Mouse (Mus musculus) C2C12 (cell line): ENCODE results near the gene Enho. TPM values are rescaled to one million over a fixed set of nuclear protein-coding genes. Genes with fewer than 3 reads are reported as not detected.

Experiments
- H3K27me3 ChIP-seq: one replicate; pipeline ENCODE4 v1.6.1; 2011; ENCODE audit not compliant: control insufficient read depth, insufficient read depth, insufficient read length
- H3K36me3 ChIP-seq: one replicate; pipeline ENCODE4 v1.6.1; 2011; ENCODE audit not compliant: control insufficient read depth, insufficient read depth
- H3K4me3 ChIP-seq: one replicate; pipeline ENCODE4 v1.5.1; 2011; ENCODE audit warnings: mild to moderate bottlenecking, control low read depth; ENCODE audit not compliant: poor library complexity, insufficient read depth, severe bottlenecking
- H3K79me2 ChIP-seq: one replicate; pipeline ENCODE4 v1.6.1; 2011; ENCODE audit not compliant: control insufficient read depth, insufficient read depth
- H3K79me3 ChIP-seq: one replicate; pipeline ENCODE4 v1.6.1; 2011; ENCODE audit warnings: low read depth, control low read depth
- H3ac ChIP-seq: one replicate; pipeline ENCODE3; 2011; ENCODE audit warnings: low read depth; ENCODE audit not compliant: control insufficient read depth, insufficient read length
- CEBPB ChIP-seq: IDR thresholded peaks from one replicate; pipeline ENCODE4 v1.6.1; 2011; ENCODE audit warnings: low read depth, mild to moderate bottlenecking, control low read depth, moderate library complexity
- CTCF ChIP-seq: IDR thresholded peaks from one replicate; pipeline ENCODE4 v1.5.1; 2011; ENCODE audit not compliant: control insufficient read depth, insufficient read depth, insufficient read length
- FOSL1 ChIP-seq: IDR thresholded peaks from one replicate; pipeline ENCODE4 v1.8.0; 2011; ENCODE audit warnings: mild to moderate bottlenecking, low read length; ENCODE audit not compliant: poor library complexity, insufficient read depth, severe bottlenecking
- MAX ChIP-seq: IDR thresholded peaks from one replicate; pipeline ENCODE4 v1.6.1; 2011; ENCODE audit warnings: mild to moderate bottlenecking, control low read depth
- MYOD1 ChIP-seq: IDR thresholded peaks from one replicate; pipeline ENCODE4 v1.6.1; 2011; ENCODE audit warnings: low read depth; ENCODE audit not compliant: control insufficient read depth, insufficient read length
- MYOG ChIP-seq: IDR thresholded peaks from one replicate; pipeline ENCODE4 v1.6.1; 2011; ENCODE audit not compliant: control insufficient read depth, insufficient read length; ENCODE audit errors: extremely low read depth
- USF1 ChIP-seq: IDR thresholded peaks from one replicate; pipeline ENCODE4 v1.6.1; 2011; ENCODE audit warnings: low read depth, mild to moderate bottlenecking, control low read depth, moderate library complexity
- polyA plus RNA-seq: library from polyadenylated mRNA; unstranded; fragments of >200 nt; fragmentation: generic; extraction: Trizol; gene quantifications from one replicate; pipeline ENCODE4 v1.2.1, GENCODE M21; 2012; ENCODE audit warnings: missing spikeins

The Enho gene
- polyA plus RNA-seq, 1 experiment: 1.2 TPM

GRCm38 (mm10) chr4:41681947-41682346, 41.8 kb upstream of the Enho start:
- TF ChIP-seq FOSL1: no peak
- no peak for TF ChIP-seq USF1
- Histone ChIP-seq H3K27me3 (peaks cover 47% of the 10 kb centered on the region), H3K4me3 (no peak overlapping the region), H3ac (no peak overlapping the region), H3K36me3 (no peaks in the 10 kb centered on the region), H3K79me3 (no peaks in the 10 kb centered on the region), H3K79me2 (no peaks in the 10 kb centered on the region)

- Histone ChIP-seq H3K79me3 (no peaks in the 10 kb centered on the region), H3K27me3 (peaks cover 52% of the 10 kb centered on the region), H3ac (no peak overlapping the region), H3K4me3 (no peak overlapping the region), H3K36me3 (no peaks in the 10 kb centered on the region), H3K79me2 (no peaks in the 10 kb centered on the region)
- no peak for TF ChIP-seq MAX
- no peak for TF ChIP-seq MYOG
- no peak for TF ChIP-seq CEBPB
- no peak for TF ChIP-seq USF1
- no peak for TF ChIP-seq FOSL1
- no peak for TF ChIP-seq MYOD1
- no peak for TF ChIP-seq CTCF
Observed at GRCm38 (mm10) chr4:41681176-41681575, 41.1 kb upstream of the Enho start.

DNA sequence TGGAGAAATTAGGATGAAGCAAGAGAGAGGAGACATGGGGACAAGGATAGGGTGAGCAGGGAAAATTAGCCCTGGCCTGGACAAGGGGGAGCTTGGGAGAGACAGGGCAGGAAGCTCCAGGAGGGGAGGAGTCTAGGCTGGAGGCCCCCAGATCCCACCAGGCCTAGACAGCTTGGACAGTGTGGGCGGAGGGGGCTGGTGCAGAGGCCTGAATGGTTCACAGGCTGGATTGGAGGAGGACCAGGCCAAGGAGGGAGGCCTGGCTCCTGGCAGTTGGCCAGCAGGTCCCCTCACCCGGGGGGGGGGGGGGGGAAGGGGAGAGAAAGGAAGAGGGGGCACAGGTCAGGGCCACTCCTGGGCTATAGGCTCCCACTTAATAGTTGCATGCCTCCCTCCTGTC, 39.2 kb upstream of the Enho start:
- Histone ChIP-seq H3K4me3 (no peak overlapping the region), H3K79me3 (no peaks in the 10 kb centered on the region), H3K27me3 (peaks cover 63% of the 10 kb centered on the region), H3K79me2 (no peaks in the 10 kb centered on the region), H3ac (no peak overlapping the region), H3K36me3 (no peaks in the 10 kb centered on the region)
- no peak for TF ChIP-seq CTCF
- no peak for TF ChIP-seq MYOD1
- no peak for TF ChIP-seq MAX
- TF ChIP-seq CEBPB: no peak
- TF ChIP-seq USF1: no peak
- TF ChIP-seq MYOG: no peak
- TF ChIP-seq FOSL1: no peak

DNA sequence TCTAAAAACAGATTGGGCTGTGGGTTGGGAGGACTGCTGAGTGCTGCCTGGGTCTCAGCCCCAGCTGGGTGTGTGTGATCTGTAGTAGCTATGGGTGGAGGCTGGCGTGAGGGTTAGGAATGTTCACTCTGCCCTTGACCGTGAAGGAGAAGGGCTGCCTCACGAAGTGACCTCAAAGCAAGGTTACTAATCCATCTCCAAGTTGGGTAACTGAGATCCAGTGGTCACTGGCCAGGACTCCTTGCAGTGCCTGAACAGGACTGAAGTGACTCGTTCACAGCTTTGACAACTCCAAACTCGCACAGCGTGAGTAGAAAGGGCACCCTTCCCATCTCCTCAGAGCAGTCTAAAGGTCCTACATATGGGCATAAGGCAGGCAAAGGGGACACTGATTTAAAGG, 38.7 kb upstream of the Enho start:
- no peak overlapping the region for H3ac ChIP-seq
- H3K27me3 ChIP-seq: peaks cover 67% of the 10 kb centered on the region

GRCm38 (mm10) chr4:41677006-41677629, 37.0 kb upstream of the Enho start:
- no peak overlapping the region for H3K4me3 ChIP-seq
- no peaks in the 10 kb centered on the region for H3K79me2 ChIP-seq
- H3K79me3 ChIP-seq: no peaks in the 10 kb centered on the region
- no peaks in the 10 kb centered on the region for H3K36me3 ChIP-seq
- peaks cover 67% of the 10 kb centered on the region for H3K27me3 ChIP-seq
- no peak for TF ChIP-seq FOSL1
- no peak for TF ChIP-seq MYOG
- TF ChIP-seq MAX: no peak
- TF ChIP-seq CTCF: no peak
- no peak for TF ChIP-seq MYOD1
- TF ChIP-seq USF1: no peak
- H3ac ChIP-seq: no peak overlapping the region

More for the DNA sequence above, 38.7 kb upstream of the Enho start:
- no peak overlapping the region for H3K4me3 ChIP-seq
- no peaks in the 10 kb centered on the region for H3K79me2 ChIP-seq
- H3K36me3 ChIP-seq: no peaks in the 10 kb centered on the region
- H3K79me3 ChIP-seq: no peaks in the 10 kb centered on the region
- TF ChIP-seq CEBPB: no peak
- TF ChIP-seq USF1: no peak
- TF ChIP-seq MYOD1: no peak
- TF ChIP-seq MYOG: no peak
- no peak for TF ChIP-seq MAX
- no peak for TF ChIP-seq CTCF
- TF ChIP-seq FOSL1: no peak

- Histone ChIP-seq H3K79me2 (no peaks in the 10 kb centered on the region), H3ac (no peak overlapping the region), H3K4me3 (no peak overlapping the region), H3K79me3 (no peaks in the 10 kb centered on the region), H3K36me3 (no peaks in the 10 kb centered on the region), H3K27me3 (peaks cover 65% of the 10 kb centered on the region)
- TF ChIP-seq MYOG (no peak), USF1 (no peak), CTCF (no peak), MYOD1 (no peak)
Observed at GRCm38 (mm10) chr4:41676248-41677005, 36.3 kb upstream of the Enho start.
